Mouse (Mus musculus) heart, postnatal 4 days (tissue): ENCODE data around the gene Mical1. TPM values are rescaled to one million over a fixed set of nuclear protein-coding genes. Genes with fewer than 3 reads are reported as not detected.

Source experiments
- DNase-seq: peaks from one replicate; pipeline ENCODE4 v3.0.0; 2021
- total RNA-seq, 2 experiments: library from RNA; stranded (reverse); gene quantifications; 2 replicates each; pipeline ENCODE4 v1.2.3; 2021

Gene Mical1
- total RNA-seq, 2 experiments from 2014 or later = 52.4 to 59.4 TPM

DNA sequence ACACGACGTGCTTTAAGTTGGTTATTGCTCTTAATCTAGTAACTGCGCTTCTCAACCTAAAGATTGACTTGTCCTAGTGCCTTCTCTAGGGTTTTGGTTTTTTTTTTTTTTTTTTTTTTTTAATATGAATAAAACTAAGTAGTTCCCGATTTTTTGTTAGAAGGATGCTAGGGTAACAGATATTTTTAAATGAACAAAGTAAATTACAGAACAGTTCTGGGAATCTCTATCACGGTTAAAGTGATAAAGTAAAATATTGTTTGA lies 44.2 kb downstream of the Mical1 start:
- no peak for DNase-seq

DNA sequence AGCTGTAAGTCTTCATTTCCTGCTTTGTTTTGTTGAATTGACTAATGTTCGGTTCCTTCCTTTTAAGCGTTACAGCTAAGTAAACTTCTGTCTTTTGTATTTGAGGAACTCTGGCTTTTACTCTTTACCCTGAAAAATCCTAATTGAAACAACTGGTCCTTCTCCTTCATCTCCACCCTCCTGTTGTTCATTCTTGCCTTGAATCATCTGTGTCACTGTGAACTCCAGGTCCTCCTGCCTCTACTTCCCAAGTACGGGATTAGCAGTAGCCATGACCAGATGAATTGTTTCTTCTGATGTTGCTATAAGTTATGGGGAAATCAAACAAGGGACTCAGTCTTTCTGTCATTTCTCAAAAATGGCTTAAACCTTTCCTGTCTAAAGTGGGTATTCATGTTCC lies 47.3 kb downstream of the Mical1 start:
- DNase-seq = no peak

DNA sequence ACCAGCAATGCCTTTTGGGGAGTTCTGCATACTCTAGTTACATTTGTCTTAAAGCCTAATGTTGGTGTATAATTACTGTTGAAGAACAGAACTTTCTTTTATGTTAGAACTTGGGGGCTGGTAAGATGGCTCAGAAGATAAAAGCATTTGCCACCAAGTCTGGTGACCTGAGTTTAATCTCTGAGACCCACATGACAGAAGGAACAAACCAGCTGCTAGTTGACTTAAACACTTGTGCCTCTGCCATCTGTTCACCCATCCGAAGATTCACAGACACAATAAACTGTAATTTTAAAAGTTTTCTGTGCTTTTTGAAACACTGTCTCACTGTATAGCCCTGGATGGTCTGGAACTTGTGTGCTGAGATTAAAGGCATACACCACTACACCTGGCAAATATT lies 49.6 kb downstream of the Mical1 start:
- DNase-seq = no peak

- DNase-seq = no peak
Measured at GRCm38 (mm10) chr10:41529972-41530371, 53.9 kb downstream of the Mical1 start.

DNA sequence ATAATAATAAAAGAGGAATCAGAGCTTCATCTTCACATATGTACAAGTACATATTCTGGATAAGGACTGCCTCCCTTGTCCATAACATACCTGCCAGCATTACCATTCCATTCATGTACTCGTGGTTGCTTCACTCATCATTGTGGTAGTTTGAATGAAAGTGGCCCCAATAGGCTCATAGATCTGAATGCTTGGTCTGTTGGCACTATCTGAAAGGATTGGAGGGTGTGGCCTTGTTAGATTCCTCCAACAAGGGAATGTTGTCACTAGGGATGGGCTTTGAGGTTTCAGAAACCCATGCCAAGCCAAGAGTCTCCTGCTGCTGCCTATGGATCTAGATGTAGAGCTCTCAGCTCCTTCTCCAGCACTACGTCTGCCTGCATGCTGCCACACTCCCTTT lies 59.9 kb downstream of the Mical1 start:
- DNase-seq = no peak

Other genes starting within 250 kb of the Mical1 start
- gene Fig4, start 173.1 kb upstream of the Mical1 start, total RNA-seq = 10 to 100 TPM; 43.6 to 45.9 TPM
- gene Ak9, start 172.3 kb upstream of the Mical1 start, total RNA-seq = under 1 TPM in 1 of 2 experiments, not detected in 1; 0.07 TPM
- 10 to 100 TPM; 10.5 to 12.9 TPM for gene Zbtb24, start 25.9 kb upstream of the Mical1 start, total RNA-seq
- 10 to 100 TPM; 45.4 to 48.7 TPM for gene Smpd2, start 14.1 kb downstream of the Mical1 start, total RNA-seq
- 1 to 10 TPM; 3.8 to 3.9 TPM for gene Ppil6, start 14.1 kb downstream of the Mical1 start, total RNA-seq
- 100 to 1,000 TPM; 216 to 218 TPM for gene Cd164, start 43.1 kb downstream of the Mical1 start, total RNA-seq
- gene Ccdc162, start 240.3 kb downstream of the Mical1 start, total RNA-seq = under 1 TPM; 0.10 to 0.18 TPM